Mouse (Mus musculus) gastrocnemius, adult 8-10 months (tissue): ENCODE results near the gene Gm20388. TPM values are rescaled to one million over a fixed set of nuclear protein-coding genes. Genes with fewer than 3 reads are reported as not detected.

ENCODE experiments used
- DNase-seq, 2 experiments: peaks; one replicate each; pipeline ENCODE4 v3.0.0; 2022; ENCODE audit warnings: low spot score in 2 of 2
- total RNA-seq, 4 experiments: library from RNA; stranded (reverse); gene quantifications; 2 replicates each; pipeline ENCODE4 v1.2.4; 2022

Gm20388 gene
- total RNA-seq, 4 experiments from 2014 or later, result 4.4 to 20.0 (median 7.9) TPM; not detected in 1

DNA sequence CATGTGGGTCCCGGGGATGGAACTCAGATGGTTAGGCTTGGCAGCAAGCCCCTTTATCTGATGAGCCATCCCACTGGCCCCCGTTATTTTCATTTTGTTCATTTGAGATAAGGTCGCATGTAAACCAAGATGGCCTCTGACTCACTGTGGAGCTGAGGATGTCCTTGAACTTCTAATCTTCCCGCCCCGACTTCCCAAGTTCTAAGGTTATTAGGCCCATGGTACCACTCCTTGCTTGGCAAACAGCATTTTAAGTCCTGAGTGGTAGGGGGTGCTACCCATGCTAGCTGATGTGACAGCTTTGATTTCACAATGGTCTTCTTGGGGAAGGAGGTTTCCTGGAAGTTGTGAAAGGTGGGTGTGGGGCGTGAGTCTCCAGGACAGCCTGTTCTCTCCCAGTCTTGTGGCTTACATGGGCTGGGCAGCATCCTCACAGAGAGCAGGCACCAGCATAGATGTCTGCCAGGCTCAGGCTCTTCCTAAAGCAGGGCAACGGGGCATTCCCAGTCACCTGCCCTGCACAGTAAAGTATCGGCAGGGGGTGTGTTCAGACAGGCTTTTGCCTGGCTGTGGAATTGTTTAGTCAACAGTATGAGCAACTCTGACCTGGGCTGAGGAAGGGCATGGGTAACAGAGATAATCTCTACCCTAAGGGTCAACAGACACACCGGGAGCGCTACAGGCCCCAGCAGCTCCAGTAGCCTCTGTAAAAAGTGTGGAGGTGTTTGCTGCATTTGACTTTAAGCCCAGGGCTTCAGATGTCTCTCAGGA, 132.1 kb downstream of the Gm20388 start:
- DNase-seq, result no peak

GRCm38 (mm10) chr8:120044907-120045306, 134.3 kb downstream of the Gm20388 start:
- DNase-seq, result no peak

GRCm38 (mm10) chr8:120045471-120045870, 134.8 kb downstream of the Gm20388 start:
- DNase-seq, result no peak

GRCm38 (mm10) chr8:120046258-120047020, 135.8 kb downstream of the Gm20388 start:
- peak; percentile 94 to 97 for DNase-seq

- DNase-seq, result no peak
Observed at GRCm38 (mm10) chr8:120049949-120050348, 139.3 kb downstream of the Gm20388 start.

DNA sequence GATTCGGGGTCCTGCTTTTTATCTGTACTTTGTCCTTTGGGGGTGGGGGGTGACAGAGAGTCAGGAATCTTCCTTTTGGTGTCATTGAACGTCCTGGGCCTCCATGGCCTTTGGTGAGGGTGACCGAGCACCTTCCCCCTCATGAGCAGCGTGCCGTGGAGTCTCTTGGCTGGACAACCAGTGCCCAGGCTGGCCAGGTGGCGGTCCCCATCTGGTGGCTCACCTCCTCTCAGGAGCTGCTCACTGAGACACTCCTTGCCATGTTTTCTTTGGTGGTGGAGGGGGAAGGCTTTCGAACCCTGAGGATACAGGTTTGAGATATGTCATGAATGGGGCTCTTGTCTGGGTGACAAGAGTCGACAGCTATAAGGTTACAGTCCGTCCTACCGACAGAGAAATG, 139.7 kb downstream of the Gm20388 start:
- DNase-seq, result no peak

GRCm38 (mm10) chr8:120051006-120051405, 140.4 kb downstream of the Gm20388 start:
- DNase-seq, result no peak

DNA sequence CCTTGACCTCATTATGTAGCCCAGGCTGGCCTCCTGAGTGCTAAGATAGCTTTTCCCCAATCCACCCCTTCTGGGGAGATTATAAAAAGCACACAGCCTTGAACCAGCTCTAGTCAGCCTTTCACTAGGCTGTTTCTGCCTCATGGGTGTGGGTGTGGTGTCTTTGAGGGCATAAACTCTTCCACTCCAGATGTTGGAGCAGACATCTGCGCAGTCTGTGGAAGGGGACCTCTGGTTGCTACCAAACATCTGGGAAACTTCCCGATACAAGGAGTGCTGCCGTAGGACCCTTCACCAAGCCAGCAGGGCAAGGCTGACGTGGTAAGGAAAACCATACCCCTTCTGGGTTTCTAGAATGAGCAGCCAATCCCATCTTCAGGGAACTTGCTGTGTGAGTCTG, 141.3 kb downstream of the Gm20388 start:
- no peak for DNase-seq

- no peak for DNase-seq
Observed at GRCm38 (mm10) chr8:120052318-120052717, 141.7 kb downstream of the Gm20388 start.

DNA sequence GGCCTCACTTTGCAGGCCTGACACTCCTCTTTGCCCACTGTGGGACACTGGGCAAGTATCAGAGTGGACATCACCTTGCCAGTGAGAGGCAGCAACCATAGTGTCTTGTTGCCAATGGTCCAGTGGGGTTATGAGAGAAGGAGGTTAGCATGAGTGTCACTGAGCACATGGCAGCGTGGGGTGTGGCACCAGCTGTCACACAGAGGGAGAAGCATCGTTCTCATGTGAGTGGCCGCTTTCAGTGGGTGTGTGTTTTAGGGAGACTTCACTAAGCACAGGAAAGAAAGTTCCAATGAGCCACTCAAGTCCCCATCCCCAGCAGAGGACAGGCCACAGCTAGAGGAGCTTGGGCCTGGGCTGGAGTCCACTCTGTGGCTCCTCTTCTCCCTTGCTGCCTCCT, 144.2 kb downstream of the Gm20388 start:
- DNase-seq, result no peak

- DNase-seq, result no peak
Observed at GRCm38 (mm10) chr8:120057078-120057477, 146.4 kb downstream of the Gm20388 start.

DNA sequence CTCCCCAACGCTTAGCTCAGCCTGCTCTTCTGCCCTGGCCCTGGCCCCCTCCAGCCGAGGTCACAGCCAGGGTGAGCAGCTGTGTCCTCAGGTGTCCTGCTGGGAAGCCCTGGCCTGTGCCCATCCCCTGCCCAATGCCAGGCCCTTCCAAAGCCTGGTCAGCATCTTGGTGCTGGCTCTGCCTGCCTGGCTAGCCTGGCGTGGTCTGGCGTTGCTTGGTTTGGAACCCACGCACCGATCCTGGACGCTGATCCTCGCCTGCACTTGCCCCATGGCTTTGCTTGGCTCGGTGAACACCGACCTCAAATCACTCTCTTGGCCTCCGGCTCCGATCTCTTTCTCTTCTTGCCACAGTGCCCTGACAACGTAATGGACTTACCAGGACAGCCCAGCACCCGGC, 152.1 kb downstream of the Gm20388 start:
- DNase-seq, result peak; percentile 61 to 80

- no peak for DNase-seq
Observed at GRCm38 (mm10) chr8:120063326-120063725, 152.7 kb downstream of the Gm20388 start.

DNA sequence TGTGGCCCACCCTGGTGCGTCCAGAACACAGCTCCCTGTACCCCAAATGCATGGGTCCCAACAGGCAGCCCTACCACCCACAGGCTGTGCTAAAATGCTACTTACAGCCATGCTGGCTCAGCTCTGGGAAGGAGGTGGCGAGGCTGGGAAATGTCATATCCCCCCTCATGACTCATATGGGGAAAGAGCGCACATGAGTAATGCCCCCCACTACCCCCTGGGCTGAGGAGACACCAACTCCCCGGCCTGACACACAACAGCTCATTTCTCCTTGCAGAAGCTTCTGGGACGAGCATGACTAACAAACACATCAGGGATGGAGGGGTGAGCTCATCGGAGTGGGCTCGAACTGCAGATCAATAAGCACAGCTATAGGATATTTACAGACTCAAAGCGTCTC, 155.0 kb downstream of the Gm20388 start:
- no peak for DNase-seq

- no peak for DNase-seq
Observed at GRCm38 (mm10) chr8:120066226-120066625, 155.6 kb downstream of the Gm20388 start.

GRCm38 (mm10) chr8:120067936-120068668, 157.5 kb downstream of the Gm20388 start:
- peak; percentile 90 to 93 for DNase-seq

DNA sequence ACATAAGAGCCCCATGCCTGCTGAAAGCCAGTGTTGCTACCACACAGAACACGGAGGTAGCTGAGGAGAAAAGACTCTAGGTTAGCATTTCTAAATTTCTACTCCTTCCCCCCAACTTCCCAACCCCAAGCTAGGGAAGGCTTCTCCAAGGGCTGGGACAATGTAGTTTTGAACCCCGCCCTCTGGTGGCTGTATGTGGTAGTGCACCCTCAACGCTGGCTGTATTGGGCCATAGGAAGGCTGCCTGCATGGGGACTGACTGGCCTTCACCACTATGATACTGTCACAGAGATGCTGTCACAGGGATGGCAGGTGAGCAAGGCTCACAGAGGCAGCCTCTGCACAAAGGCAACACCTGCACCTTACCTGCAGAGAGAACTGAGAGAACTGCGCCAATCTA, 161.0 kb downstream of the Gm20388 start:
- DNase-seq, result peak; percentile 81 to 82

DNA sequence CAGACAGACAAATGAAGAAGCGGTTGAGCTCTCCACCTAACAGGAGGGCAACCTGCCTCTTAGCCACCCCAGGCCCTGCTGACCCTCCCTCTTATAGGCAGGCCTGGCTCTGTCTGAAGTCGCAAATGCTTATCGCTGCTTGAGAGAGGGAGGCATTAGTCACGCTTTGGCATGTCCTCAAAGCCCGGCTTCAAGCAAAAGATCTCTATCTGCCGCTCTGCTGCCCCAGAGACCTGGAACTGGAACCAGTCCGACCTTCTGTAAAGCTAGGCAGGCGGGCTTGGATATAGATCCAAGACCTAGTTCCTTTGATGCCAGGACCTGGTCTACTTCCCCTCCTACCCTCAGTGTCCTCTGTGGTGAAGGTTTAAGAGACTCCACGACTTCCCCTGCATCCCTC, 161.6 kb downstream of the Gm20388 start:
- DNase-seq, result no peak

DNA sequence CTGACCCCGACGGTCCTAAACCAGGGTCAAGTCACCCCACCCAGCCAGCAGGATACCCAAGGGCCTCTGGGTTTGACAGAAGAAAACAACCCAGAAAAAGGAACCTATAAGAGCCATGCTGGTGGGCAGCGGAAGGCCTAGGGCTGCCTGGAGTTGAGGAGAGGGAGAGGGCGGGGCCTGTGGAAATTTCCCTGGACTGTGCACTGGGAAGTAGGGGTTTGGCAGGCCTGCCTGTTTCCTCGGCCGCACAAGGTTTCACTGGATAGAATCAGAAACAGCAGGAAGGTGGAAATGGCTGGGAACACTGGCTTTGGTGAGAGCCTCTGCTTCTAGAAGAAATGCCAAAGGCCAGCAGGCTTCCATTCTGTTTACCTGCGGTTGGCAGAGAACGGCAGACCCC, 162.2 kb downstream of the Gm20388 start:
- DNase-seq, result peak in 1 of 2 experiments; percentile 47

GRCm38 (mm10) chr8:120074516-120074915, 163.9 kb downstream of the Gm20388 start:
- DNase-seq, result no peak

DNA sequence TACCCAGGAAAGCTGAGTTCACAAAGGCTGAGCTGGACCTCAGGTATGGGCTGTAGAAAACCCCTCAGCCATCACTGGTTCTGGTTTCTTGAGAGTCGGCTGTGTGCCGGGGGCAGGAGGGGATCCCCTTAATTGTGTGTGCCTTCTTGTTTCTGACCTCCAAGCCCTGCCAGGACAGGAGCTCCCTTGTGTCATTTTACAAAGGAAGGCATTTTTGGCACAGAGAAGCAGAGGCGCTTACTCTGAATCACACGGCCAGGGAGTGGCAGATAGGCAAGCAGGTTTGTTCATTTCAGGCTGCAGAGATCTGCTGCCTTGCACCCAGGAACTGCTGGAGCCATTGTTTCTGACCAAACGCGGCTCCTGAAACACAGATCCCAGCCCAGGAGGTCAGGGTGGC, 164.7 kb downstream of the Gm20388 start:
- DNase-seq, result no peak

DNA sequence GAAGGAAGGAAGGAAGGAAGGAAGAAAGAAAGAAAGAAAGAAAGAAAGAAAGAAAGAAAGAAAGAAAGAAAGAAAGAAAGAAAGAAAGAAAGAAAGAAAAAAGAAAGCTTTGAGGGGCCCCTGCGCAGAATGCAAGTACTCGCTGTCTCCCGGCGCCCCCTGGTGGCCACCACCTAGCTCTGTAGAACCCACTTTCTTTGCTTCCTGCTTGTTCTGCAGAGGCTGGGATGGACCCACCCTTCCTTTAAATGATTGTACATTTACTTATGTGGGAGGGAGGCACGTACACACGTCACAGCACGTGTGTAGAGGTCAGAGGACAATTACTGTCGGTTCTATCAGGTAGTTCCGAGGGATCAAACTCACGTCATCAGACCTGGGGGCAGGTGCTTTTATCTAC, 167.4 kb downstream of the Gm20388 start:
- peak; percentile 48 to 63 for DNase-seq
